In genomic region chr14:21993251-21994060, GRCm38 (mm10) we compare ENCODE assay signal across 8 mouse cellular contexts. TPM values are rescaled to one million over a fixed set of nuclear protein-coding genes. Genes with fewer than 3 reads are reported as not detected.
DNase-seq lines count a peak whose midpoint lies in the region; ATAC-seq and TF ChIP-seq lines count a peak whose summit lies in the region.

No protein-coding gene starts in this region.

- H3K9me3 ChIP-seq in embryonic facial prominence, embryonic 12.5 days: no peaks in the 10 kb centered on the region
- H3K9me3 ChIP-seq in intestine, postnatal 0 days (ENCODE audit: control insufficient read depth): no peaks in the 10 kb centered on the region
- H3K9me3 ChIP-seq in stomach, embryonic 16.5 days (replicated peaks; ENCODE audit: control insufficient read depth, low read length): no peaks in the 10 kb centered on the region

- H3K4me3 ChIP-seq in embryonic facial prominence, embryonic 12.5 days: peak overlapping the region; percentile 55
- H3K4me3 ChIP-seq in intestine, postnatal 0 days (ENCODE audit: low read depth, low read length): peak overlapping the region; percentile 73
- H3K4me3 ChIP-seq in lung, adult 2 months (replicated peaks; ENCODE audit: extremely low read depth, low read depth, low read length): peak overlapping the region; percentile 79
- peak overlapping the region; percentile 83 for H3K4me3 ChIP-seq in stomach, embryonic 16.5 days (replicated peaks; ENCODE audit: low read length)
- no peak overlapping the region for H3K4me3 ChIP-seq in left cerebral cortex, adult 2 months

- no peak for ATAC-seq in embryonic facial prominence, embryonic 12.5 days (ENCODE audit: insufficient number of reproducible peaks, insufficient read depth, low FRiP score, low TSS enrichment)
- no peak for ATAC-seq in intestine, postnatal 0 days
- ATAC-seq in stomach, embryonic 16.5 days (ENCODE audit: insufficient read depth, low FRiP score): no peak

- WGBS in embryonic facial prominence, embryonic 12.5 days: 13% methylated on average over 14 of the region's 14 CpGs
- WGBS in intestine, postnatal 0 days: 29% methylated on average over 14 of the region's 14 CpGs
- WGBS in lung, adult 2 months: 32% methylated on average over 14 of the region's 14 CpGs
- 46% methylated on average over 14 of the region's 14 CpGs for WGBS in stomach, embryonic 16.5 days

- no peak; the same call in 1 of the 2 replicates for TF ChIP-seq POLR2A in lung, adult 2 months (IDR thresholded peaks at IDR 0.05; ENCODE audit: borderline replicate concordance, extremely low read depth, low read depth, low read length)

- H3K4me2 ChIP-seq in embryonic facial prominence, embryonic 12.5 days (replicated peaks): peak overlapping the region; percentile 91
- H3K4me2 ChIP-seq in intestine, postnatal 0 days (replicated peaks; ENCODE audit: low read depth): peak overlapping the region; percentile 85
- H3K4me2 ChIP-seq in stomach, embryonic 16.5 days (ENCODE audit: low read depth, low read length): peak overlapping the region; percentile 81

- no peak for TF ChIP-seq CTCF in intestine, postnatal 0 days (IDR thresholded peaks at IDR 0.05; ENCODE audit: low read depth)
- TF ChIP-seq CTCF in lung, adult 2 months (IDR thresholded peaks at IDR 0.05; ENCODE audit: insufficient read depth, low read length): no peak
- TF ChIP-seq CTCF in left cerebral cortex, adult 2 months (IDR thresholded peaks at IDR 0.05): no peak

- no peaks in the 10 kb centered on the region for H3K36me3 ChIP-seq in embryonic facial prominence, embryonic 12.5 days
- no peaks in the 10 kb centered on the region for H3K36me3 ChIP-seq in intestine, postnatal 0 days (ENCODE audit: control insufficient read depth, insufficient read depth)
- no peaks in the 10 kb centered on the region for H3K36me3 ChIP-seq in stomach, embryonic 16.5 days (ENCODE audit: control insufficient read depth, insufficient read depth, low read length)

- H3K27me3 ChIP-seq in embryonic facial prominence, embryonic 12.5 days: peaks cover 38% of the 10 kb centered on the region
- H3K27me3 ChIP-seq in intestine, postnatal 0 days (replicated peaks; ENCODE audit: control insufficient read depth, insufficient read depth, low read length): no peaks in the 10 kb centered on the region
- no peaks in the 10 kb centered on the region for H3K27me3 ChIP-seq in stomach, embryonic 16.5 days (ENCODE audit: control insufficient read depth, insufficient read depth, low read length)

- no peak overlapping the region for H3K27ac ChIP-seq in embryonic facial prominence, embryonic 12.5 days
- peak overlapping the region; percentile 72 for H3K27ac ChIP-seq in intestine, postnatal 0 days (ENCODE audit: low read depth, low read length)
- H3K27ac ChIP-seq in stomach, embryonic 16.5 days (ENCODE audit: low read length): peak overlapping the region; percentile 95
- no peak overlapping the region for H3K27ac ChIP-seq in left cerebral cortex, adult 2 months

- intact Hi-C loops in left cerebral cortex, adult 2 months (cut with DNase I): no loop called here

- peaks cover 29% of the 10 kb centered on the region for H3K4me1 ChIP-seq in embryonic facial prominence, embryonic 12.5 days
- 0 out of 2 replicates have a peak, but pooled peaks cover 2% of the 10 kb centered on the region for H3K4me1 ChIP-seq in intestine, postnatal 0 days (replicated peaks; ENCODE audit: control insufficient read depth, insufficient read depth, low read length)
- peaks cover 6% of the 10 kb centered on the region; the same call in 1 of the 2 replicates for H3K4me1 ChIP-seq in lung, adult 2 months (ENCODE audit: control insufficient read depth, insufficient read depth, low read length)
- H3K4me1 ChIP-seq in stomach, embryonic 16.5 days (ENCODE audit: control insufficient read depth, insufficient read depth, low read length): peaks cover 15% of the 10 kb centered on the region

- DNase-seq in ovary, postnatal 10 days (ENCODE audit: low spot score): peak; percentile 21
- no peak for DNase-seq in ovary, postnatal 14 days (ENCODE audit: low spot score)
- DNase-seq in lung, adult 2 months: peak; percentile 68
- no peak for DNase-seq in left cerebral cortex, adult 2 months (ENCODE audit: extremely low spot score in 1 of 2, low spot score in 2 of 2)
- no peak for DNase-seq in spleen, postnatal 4 days (ENCODE audit: low spot score in 2 of 2)

- H3K9ac ChIP-seq in embryonic facial prominence, embryonic 12.5 days: peak overlapping the region; percentile 40; the same call in 1 of the 2 replicates
- H3K9ac ChIP-seq in intestine, postnatal 0 days (ENCODE audit: low read depth, low read length): peak overlapping the region; percentile 51; the same call in 1 of the 2 replicates
- H3K9ac ChIP-seq in stomach, embryonic 16.5 days (ENCODE audit: low read length): peak overlapping the region; percentile 89

RNA-seq across cellular contexts. Expression of gene Zfp503, which starts 4.1 kb away (rescaled TPM):
- 35.5 and 40.3 TPM in 2 replicates for polyA plus RNA-seq in embryonic facial prominence, embryonic 12.5 days (2016; fragmentation: Nextera tagmentation; extraction: Ambion mirVana)
- 5.7 and 6.5 TPM in 2 replicates for polyA plus RNA-seq in intestine, postnatal 0 days (2015; fragmentation: Nextera tagmentation; extraction: Ambion mirVana)
- polyA plus RNA-seq in lung, adult 2 months (2012; rRNA removed): 48.6 and 75.9 TPM in 2 replicates
- polyA plus RNA-seq in stomach, embryonic 16.5 days (2015; fragmentation: Nextera tagmentation; extraction: Ambion mirVana): 7.1 and 10.1 TPM in 2 replicates
- 1 to 10 TPM; 2.2 to 3.3 TPM for total RNA-seq in left cerebral cortex, adult 2 months (2021)

RNA-seq across cellular contexts. Expression of gene Lrmda, which starts 26.1 kb away (rescaled TPM):
- 0.28 and 0.69 TPM in 2 replicates for polyA plus RNA-seq in embryonic facial prominence, embryonic 12.5 days (2016; fragmentation: Nextera tagmentation; extraction: Ambion mirVana)
- 0.73 and 1.8 TPM in 2 replicates for polyA plus RNA-seq in intestine, postnatal 0 days (2015; fragmentation: Nextera tagmentation; extraction: Ambion mirVana)
- polyA plus RNA-seq in lung, adult 2 months (2012; rRNA removed): 1.3 and 1.8 TPM in 2 replicates
- polyA plus RNA-seq in stomach, embryonic 16.5 days (2015; fragmentation: Nextera tagmentation; extraction: Ambion mirVana): 0.86 and 0.94 TPM in 2 replicates
- total RNA-seq in left cerebral cortex, adult 2 months (2021): under 1 TPM; 0.87 to 0.97 TPM

Comparison
In these comparisons a context has a peak if more than half of its experiments do, and no peak if none do; other contexts are left out.
1. DNase-seq: peak in ovary, postnatal 10 days (single experiment) and lung, adult 2 months (single experiment); none in ovary, postnatal 14 days (single experiment), left cerebral cortex, adult 2 months (0 of 2) and spleen, postnatal 4 days (0 of 2).
2. H3K27ac ChIP-seq: peak in intestine, postnatal 0 days (single experiment) and stomach, embryonic 16.5 days (single experiment); none in embryonic facial prominence, embryonic 12.5 days (single experiment) and left cerebral cortex, adult 2 months (single experiment).
3. Peak in every context shown above with its lines, with median percentiles within 50 percentile points of each other: H3K4me2 ChIP-seq and H3K9ac ChIP-seq.